Mouse (Mus musculus) ES-Bruce4 (cell line): ENCODE results near the gene Tmed9.
"Not testable (repeated sequence)": the region's sequence is repeated elsewhere in the genome, so short reads cannot be mapped to it uniquely, and the experiment has no call there.

ENCODE experiments used
- CTCF ChIP-seq: IDR thresholded peaks from one replicate; pipeline ENCODE4 v1.8.1; 2011; ENCODE audit warnings: low read depth, low read length
- EP300 ChIP-seq: IDR thresholded peaks from 2 replicates; pipeline ENCODE4 v1.6.1; 2011; ENCODE audit warnings: low read depth, low read length; ENCODE audit not compliant: insufficient read depth

DNA sequence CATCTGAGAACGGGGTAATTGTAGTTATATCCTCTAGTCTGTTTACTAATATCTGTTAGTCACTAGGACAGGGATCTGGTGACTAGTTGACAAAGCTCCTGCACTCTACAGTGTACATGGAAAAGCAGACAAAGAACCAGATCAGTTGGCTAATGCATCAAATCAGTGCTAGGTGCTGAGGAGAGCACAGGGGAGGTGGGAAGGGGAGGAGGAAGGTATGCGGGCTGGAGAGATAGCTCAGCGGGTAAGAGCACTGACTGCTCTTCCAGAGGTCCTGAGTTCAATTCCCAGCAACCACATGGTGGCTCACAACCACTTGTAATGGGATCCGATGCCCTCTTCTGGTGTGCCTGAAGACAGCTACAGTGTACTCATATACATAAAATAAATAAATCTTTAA lies 5.0 kb upstream of the Tmed9 start:
- TF ChIP-seq CTCF, EP300: not testable (repeated sequence)
